Mouse (Mus musculus) bone marrow, adult 2 months (tissue): ENCODE data around the gene Dusp12.

Experiments
- CTCF ChIP-seq: fragments of 200-500 bp; IDR thresholded peaks from 2 replicates; pipeline ENCODE4 v1.5.1; 2011; ENCODE audit warnings: low read length, control low read depth; ENCODE audit not compliant: control insufficient read depth, insufficient read depth
- POLR2A ChIP-seq: fragments of 200-500 bp; IDR thresholded peaks from 2 replicates; pipeline ENCODE4 v1.6.1; 2011; ENCODE audit warnings: low read depth, mild to moderate bottlenecking, control low read depth, low read length, borderline replicate concordance; ENCODE audit not compliant: control insufficient read depth

- no peak for TF ChIP-seq POLR2A
- TF ChIP-seq CTCF, result no peak
Measured at GRCm38 (mm10) chr1:170929245-170929644, 43.9 kb upstream of the Dusp12 start.
